Mouse (Mus musculus): Measurements from ENCODE around the gene Xab2. TPM values are rescaled to one million over a fixed set of nuclear protein-coding genes. Genes with fewer than 3 reads are reported as not detected.

Xab2 gene
- 10 to 100 TPM in 1 of 2 experiments, 1 to 10 TPM in 1; 10.0 to 10.8 TPM for total RNA-seq (2021)
- long read RNA-seq, experiment 1, partial matches to known transcripts: 1 of 2 reads
- long read RNA-seq, experiment 1, other reads (novel, unspliced or antisense): 0 of 2 reads
- long read RNA-seq, experiment 2, transcript Xab2-201 (19 exons, 2,677 nt): major isoform, 7 of 11 reads
- long read RNA-seq, experiment 2, partial matches to known transcripts: 4 of 11 reads
- long read RNA-seq, experiment 2, other reads (novel, unspliced or antisense): 0 of 11 reads

DNA sequence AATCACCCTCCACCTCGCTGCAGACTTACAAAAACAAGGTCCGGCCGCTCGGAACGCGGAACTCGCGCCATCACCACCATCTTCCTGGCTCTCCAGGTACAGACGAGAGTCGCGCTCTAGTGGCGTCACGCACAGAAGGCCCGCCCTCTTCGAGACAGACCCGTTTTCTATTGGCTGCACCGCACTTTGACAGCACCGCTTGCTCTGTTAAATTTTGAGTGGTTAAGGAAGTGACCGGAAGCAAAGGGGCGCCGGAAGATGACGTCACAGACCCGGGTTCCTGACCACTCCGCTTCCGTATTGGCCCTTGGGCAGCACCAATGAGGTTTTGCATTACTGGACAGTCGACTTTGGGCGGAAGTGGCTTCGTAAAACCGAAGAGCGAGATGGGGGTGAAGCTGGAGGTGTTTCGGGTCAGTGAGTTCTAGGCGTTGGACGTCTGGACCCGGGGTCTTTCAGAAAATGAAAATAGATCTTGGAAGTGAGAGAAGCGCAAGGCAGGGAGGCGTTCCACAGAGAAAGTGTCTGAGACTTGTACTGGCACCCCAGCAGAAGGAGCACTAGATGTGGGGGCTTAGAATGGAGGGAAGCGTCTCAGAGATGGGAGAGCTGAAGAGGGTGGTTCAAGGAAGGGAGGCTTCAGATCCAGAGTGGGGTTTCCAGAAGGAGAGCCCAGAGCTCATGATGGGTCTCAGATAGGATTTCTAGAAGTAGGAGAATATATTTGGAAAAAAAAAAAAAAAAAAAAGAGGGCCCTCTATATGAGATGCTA, at the start of gene Xab2, which contains the start of gene Pet100:
Xab2 (minus strand) TSS at position 118 of the 772 bp plus-strand sequence.
Pet100 (plus strand) TSS at position 350 of the 772 bp plus-strand sequence.
- peak; percentile 97 for DNase-seq
- intact Hi-C loops (cut with DNase I): no loop called here

DNA sequence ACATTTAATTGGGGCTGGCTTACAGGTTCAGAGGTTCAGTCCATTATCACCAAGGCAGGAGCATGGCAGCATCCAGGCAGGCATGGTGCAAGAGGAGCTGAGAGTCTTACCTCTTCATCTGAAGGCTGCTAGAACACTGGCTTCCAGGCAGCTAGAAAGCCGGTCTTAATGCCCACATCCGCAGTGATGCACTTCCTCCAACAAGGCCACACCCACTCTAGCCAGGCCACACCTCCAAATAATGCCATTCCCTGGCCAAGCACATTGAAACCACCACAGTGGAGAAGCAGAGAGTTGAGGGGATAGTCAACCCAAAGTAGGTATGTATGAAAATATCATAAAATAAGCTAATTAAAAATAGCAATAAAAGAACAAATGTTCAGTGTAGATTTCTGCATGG, 49.3 kb upstream of the Xab2 start:
- DNase-seq: no peak
- intact Hi-C loops (cut with DNase I): loop anchor here (5.0 to 10.0 kb wide), 2 partner anchors 43 to 206 kb away; partner anchors contain the start of genes Pcp2 and Pex11g

- DNase-seq: no peak
- intact Hi-C loops (cut with DNase I): no loop called here
Observed at GRCm38 (mm10) chr8:3665507-3665906, 44.4 kb upstream of the Xab2 start, which contains the start of gene Mcemp1. Mcemp1 (plus strand) TSS chr8:3665754.

DNA sequence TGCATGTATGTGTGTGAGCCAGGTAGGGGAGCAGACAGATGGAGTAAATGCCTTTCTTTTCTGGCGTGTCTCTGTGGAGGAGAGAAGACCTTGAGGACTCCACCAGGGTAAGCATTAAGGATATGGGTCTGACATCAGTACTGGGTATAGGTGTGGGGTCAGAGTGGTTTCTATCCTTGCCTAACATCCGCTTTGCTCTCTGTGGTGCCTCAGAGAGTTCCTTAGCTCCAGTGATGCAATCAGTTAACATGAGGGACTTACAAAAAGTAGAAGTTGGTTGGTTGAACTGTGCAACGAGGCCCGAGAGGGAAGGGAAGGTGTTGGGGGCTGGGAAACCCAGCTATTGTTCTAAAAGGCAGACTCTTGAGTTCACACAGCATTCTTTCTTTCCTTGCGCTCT, 43.3 kb upstream of the Xab2 start:
- intact Hi-C loops (cut with DNase I): no loop called here
- DNase-seq: no peak

GRCm38 (mm10) chr8:3660889-3661288, 39.8 kb upstream of the Xab2 start:
- intact Hi-C loops (cut with DNase I): no loop called here
- no peak for DNase-seq

- no peak for DNase-seq
- intact Hi-C loops (cut with DNase I): no loop called here
Observed at GRCm38 (mm10) chr8:3656725-3657381, 35.7 kb upstream of the Xab2 start.

DNA sequence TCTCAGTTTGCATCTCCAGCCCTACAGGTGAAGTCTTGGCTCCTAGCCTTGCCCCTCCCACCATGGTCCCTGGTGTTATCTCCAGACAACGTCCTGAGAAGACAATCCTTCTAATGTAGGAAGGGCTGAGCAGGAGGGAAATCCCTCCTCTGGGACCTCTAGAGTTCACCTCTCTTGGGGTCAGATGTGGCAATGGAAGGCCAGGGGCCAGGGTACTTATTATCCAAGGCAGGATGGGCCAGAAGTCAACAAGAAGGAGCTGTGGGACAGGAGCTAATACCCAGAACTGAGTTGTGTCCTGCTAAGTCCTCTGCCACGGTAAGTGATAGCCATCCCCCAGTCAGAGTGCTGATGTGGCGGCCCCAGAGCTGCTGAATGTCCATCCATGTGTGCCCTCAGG, 34.4 kb upstream of the Xab2 start, which contains the start of gene Retn:
Retn (plus strand) TSS at position 245 of the 400 bp plus-strand sequence.
- no peak for DNase-seq
- intact Hi-C loops (cut with DNase I): no loop called here

GRCm38 (mm10) chr8:3654726-3655508, 33.8 kb upstream of the Xab2 start:
- intact Hi-C loops (cut with DNase I): no loop called here
- DNase-seq: no peak

DNA sequence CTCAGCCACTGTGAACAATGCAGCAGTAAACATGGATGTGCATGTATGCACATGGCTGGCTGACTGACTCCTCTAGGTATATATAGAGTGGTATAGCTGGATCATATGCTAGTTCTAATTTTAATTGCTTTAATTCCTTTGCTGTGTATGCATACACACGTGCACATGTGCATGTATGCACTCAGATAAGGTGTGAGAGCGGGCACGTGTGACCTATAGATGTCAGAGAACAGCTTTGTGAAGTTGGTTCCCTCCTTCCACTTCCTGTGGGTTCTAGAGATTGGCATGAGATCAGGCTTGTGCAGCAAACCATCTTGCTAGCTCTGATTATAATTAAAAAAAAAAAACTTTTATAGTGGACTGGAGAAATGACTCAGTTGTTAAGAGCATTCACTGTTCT, 31.7 kb upstream of the Xab2 start:
- DNase-seq: no peak
- intact Hi-C loops (cut with DNase I): no loop called here

DNA sequence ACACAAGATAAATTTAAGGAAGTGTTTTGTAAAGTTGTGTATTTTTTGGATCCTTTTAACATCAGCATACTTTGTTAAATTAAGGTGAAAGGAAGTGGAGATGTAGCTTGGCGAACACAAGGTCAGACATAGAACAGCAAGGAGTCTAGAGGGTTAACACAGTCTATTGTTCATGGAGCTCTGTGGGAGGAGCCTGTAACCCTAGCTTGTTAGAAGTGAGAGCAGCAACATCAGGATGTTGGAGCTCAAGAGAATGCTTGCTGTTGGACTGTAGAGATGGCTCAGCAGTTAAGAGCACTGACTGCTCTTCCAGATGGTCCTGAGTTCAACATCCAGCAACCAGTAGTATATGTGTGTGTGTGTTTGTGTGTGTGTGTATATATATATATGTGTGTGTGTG, 27.9 kb upstream of the Xab2 start:
- DNase-seq: no peak
- intact Hi-C loops (cut with DNase I): no loop called here

DNA sequence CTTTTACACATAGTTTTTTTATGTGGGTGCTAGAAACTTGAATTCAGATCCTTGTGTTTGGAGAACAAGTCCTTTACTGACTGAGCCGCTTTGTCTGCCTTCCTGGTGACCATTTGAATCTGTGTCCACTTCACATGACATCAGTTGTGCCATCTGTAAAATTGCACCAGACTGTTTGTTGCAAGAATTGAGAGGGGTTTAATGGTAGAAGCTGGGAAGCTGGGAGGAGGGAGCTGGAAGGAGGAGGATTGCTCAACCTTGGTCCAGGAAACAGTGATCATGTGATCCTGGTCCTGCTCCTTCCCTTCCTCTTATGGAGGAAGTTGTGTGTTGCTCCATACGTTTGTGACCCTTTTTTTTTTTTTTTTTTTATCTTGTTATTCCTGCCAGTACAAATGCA, 27.2 kb upstream of the Xab2 start:
- DNase-seq: no peak
- intact Hi-C loops (cut with DNase I): no loop called here

GRCm38 (mm10) chr8:3647561-3647960, 26.4 kb upstream of the Xab2 start:
- intact Hi-C loops (cut with DNase I): no loop called here
- DNase-seq: no peak

- intact Hi-C loops (cut with DNase I): no loop called here
- no peak for DNase-seq
Observed at GRCm38 (mm10) chr8:3646824-3647531, 25.9 kb upstream of the Xab2 start.

DNA sequence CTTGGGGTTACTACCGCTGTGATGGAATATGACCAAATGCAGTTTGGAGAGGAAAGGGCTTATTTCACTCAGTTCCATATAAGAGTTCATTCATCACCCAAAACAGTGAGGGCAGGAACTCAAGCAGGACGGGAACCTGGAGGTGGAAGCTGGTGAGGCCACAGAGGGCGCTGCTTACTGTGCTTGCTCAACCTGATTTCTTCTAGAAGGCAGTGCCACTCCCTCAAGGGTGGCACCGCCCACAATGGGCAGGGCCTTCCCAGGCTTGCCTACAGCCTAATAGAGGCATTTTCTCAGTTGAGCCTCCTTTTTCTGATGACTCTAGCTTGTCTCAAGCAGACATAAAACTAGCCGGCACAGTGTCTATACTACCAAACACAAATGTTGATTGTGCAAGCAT, 24.7 kb upstream of the Xab2 start:
- peak in 1 of 2 experiments; percentile 15 for DNase-seq
- intact Hi-C loops (cut with DNase I): no loop called here

- intact Hi-C loops (cut with DNase I): no loop called here
- no peak for DNase-seq
Observed at GRCm38 (mm10) chr8:3631478-3631875, 10.4 kb upstream of the Xab2 start.

DNA sequence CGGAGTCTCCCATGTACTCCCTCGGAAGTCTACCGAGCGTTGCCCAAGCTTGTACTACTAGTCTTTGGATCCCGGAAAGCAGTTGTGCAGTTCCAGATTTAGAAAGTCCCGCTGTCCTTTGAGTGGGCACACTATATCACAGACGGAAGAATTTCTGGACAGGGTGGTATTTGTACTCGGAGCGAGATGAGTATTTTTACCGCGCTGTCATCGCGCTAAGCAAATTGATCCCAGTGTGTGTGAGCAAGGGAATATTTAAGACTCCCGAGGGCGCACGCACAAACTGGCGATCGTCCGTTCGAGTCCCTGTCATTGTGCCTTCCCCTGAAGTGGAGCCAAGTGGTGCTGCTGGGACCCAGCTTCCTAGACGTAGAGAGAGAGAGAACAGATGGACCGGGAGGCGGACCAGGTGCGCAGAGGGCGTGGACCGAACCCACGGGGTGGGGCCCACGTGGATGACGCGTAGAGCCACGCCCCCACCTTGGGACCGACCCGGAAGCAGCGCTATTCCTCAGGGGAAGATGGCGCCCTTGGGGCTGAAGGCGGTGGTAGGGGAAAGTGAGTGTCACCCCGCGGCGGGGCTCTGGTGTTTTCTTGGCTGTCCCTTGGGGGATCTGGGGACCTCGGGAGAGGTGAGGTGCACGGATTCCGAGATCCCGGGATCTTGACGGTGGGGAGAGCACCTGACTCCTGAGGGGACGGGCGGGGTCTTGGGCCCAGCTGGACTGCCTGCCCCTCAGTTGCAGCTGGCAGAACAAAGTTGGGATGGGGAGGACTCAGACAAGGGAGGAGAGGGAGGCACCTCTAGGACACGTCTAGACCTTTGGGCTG, 9.7 kb upstream of the Xab2 start, which contains the start of gene Stxbp2:
Stxbp2 (plus strand) TSS at position 309 of the 831 bp plus-strand sequence.
- no peak for DNase-seq
- intact Hi-C loops (cut with DNase I): no loop called here

GRCm38 (mm10) chr8:3628014-3628413, 6.9 kb upstream of the Xab2 start:
- intact Hi-C loops (cut with DNase I): loop anchor here (5.0 kb wide), 1 partner anchor 44 kb away; the partner anchor contains the start of gene Fcor
- DNase-seq: no peak

DNA sequence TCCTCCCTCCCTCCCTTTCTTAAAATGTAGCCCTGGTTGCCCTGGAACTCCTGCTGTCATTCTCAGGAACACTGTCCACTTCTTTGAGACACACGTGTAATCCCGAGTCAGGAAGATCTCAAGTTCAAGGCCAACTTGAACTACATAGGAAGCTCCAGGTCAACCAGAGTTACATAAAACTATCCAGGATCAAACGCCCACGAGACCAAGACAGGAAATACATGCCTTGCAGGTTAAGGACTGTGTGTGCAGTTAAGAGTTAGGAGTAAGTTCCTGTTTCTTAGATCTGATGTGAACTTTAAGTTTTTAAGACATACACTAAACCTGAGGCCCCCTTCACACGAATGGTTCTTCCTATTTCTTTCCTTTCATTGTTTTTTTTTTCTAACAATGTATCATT, 5.9 kb upstream of the Xab2 start:
- DNase-seq: no peak
- intact Hi-C loops (cut with DNase I): loop anchor here (5.0 kb wide), 1 partner anchor 45 kb away; the partner anchor contains the start of gene Fcor

DNA sequence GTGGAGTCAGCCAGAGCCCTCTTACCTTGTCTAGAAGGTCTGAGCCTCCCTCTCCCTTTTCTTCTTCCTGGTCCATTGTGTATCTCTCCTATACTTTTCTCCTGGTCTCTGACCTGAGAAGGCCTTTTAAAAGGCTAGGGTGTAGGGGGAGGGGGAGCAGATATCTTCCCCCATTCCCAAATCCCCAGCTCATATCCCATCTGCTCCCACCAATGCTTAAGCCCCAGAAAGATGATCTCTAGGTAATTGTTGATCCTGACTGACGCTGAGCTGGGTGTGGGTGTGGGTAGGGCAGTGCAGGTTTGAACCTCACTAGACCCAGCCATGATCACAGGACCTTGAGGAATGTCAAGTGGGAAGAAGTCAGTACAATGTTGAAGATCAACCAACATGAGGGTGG, 4.3 kb upstream of the Xab2 start, which contains the start of gene Pcp2:
Pcp2 (minus strand) TSS at position 101 of the 400 bp plus-strand sequence.
- no peak for DNase-seq
- intact Hi-C loops (cut with DNase I): loop anchor here (5.0 kb wide), 1 partner anchor 47 kb away; the partner anchor contains the start of gene Fcor
